Mouse (Mus musculus) testis, postnatal 10 days (tissue): ENCODE data around the gene Cyp1a2.

ENCODE experiments used
- DNase-seq: peaks from one replicate; pipeline ENCODE4 v3.0.0; 2021; ENCODE audit warnings: low spot score

Gene Cyp1a2

GRCm38 (mm10) chr9:57646551-57647103 is 36.9 kb downstream of the Cyp1a2 start:
- no peak for DNase-seq

GRCm38 (mm10) chr9:57644944-57645893 is 38.3 kb downstream of the Cyp1a2 start:
- DNase-seq = peak; percentile 96

- no peak for DNase-seq
These were observed 39.0 kb downstream of the Cyp1a2 start for GRCm38 (mm10) chr9:57644442-57644943.

GRCm38 (mm10) chr9:57643856-57644180 is 39.7 kb downstream of the Cyp1a2 start:
- DNase-seq = no peak

- DNase-seq = no peak
These were observed 40.2 kb downstream of the Cyp1a2 start for GRCm38 (mm10) chr9:57643169-57643855.

GRCm38 (mm10) chr9:57641775-57642550 is 41.5 kb downstream of the Cyp1a2 start:
- DNase-seq = peak; percentile 35

- no peak for DNase-seq
These were observed 42.5 kb downstream of the Cyp1a2 start for GRCm38 (mm10) chr9:57641022-57641421.

GRCm38 (mm10) chr9:57640384-57640783 is 43.1 kb downstream of the Cyp1a2 start:
- DNase-seq = no peak

- no peak for DNase-seq
These were observed 43.7 kb downstream of the Cyp1a2 start for GRCm38 (mm10) chr9:57639661-57640328.

GRCm38 (mm10) chr9:57638651-57639459 is 44.6 kb downstream of the Cyp1a2 start:
- DNase-seq = no peak

GRCm38 (mm10) chr9:57637741-57638322 is 45.7 kb downstream of the Cyp1a2 start:
- DNase-seq = peak; percentile 80

GRCm38 (mm10) chr9:57637272-57637671 is 46.2 kb downstream of the Cyp1a2 start:
- no peak for DNase-seq

GRCm38 (mm10) chr9:57633481-57634024 is 50.0 kb downstream of the Cyp1a2 start:
- DNase-seq = no peak

- DNase-seq = peak; percentile 92
These were observed 54.2 kb downstream of the Cyp1a2 start for GRCm38 (mm10) chr9:57629118-57629874.

GRCm38 (mm10) chr9:57628717-57629116 is 54.8 kb downstream of the Cyp1a2 start:
- DNase-seq = no peak

GRCm38 (mm10) chr9:57627892-57628291 is 55.6 kb downstream of the Cyp1a2 start:
- no peak for DNase-seq

GRCm38 (mm10) chr9:57627191-57627590 is 56.3 kb downstream of the Cyp1a2 start:
- DNase-seq = no peak
